In the genomic region with DNA sequence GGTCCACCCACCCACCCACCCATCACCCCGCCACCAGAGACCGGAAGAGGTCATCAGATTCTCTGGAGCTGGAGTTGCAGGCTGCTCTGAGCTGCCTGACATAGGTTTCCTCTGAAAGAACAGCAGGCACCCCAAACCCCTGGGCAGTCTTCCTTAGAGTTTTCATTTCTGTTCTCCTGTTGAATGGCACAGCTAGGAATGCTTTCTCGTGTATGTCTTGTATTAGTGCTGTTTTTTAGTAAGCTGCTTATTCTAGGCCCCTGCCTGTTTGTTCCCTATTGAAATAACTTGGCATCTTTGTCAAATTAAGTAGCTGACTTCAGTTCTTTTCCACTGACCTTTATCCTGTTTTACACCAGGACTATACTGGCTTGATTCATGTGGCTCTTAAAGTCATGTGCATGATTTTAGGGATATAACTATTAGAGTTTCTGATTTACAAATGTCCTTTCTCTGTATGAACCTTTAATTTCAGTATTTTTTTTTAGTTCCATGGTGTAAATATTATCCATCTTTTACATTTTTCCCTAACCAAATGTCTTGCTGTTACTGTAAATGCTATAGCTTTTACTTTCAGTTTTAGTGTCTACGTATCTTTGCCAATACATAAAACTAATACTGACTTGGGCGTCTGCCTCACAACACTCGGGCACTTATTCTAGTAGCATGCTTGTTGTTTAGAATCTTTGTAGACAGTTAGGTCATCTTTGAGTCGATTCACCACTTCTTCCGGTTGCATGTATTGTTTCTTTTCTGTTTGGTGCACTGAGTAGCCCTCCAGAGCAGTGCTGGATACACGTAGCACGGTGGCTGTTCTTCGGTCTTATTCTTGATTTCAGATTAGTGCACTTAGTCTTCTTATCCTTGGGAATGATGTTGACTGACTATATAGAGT, we compare ENCODE assay signal across 8 mouse cellular contexts.
DNase-seq lines count a peak whose midpoint lies in the region; ATAC-seq and TF ChIP-seq lines count a peak whose summit lies in the region.

No protein-coding gene starts in this region.

- peak overlapping the region; percentile 46 for H3K4me3 ChIP-seq in lung, adult 2 months (replicated peaks; ENCODE audit: extremely low read depth, low read depth, low read length)
- no peak overlapping the region for H3K4me3 ChIP-seq in embryonic facial prominence, embryonic 15.5 days (replicated peaks)

- H3K4me2 ChIP-seq in embryonic facial prominence, embryonic 15.5 days (replicated peaks) = peak overlapping the region; percentile 22; the same call in 1 of the 2 replicates

- peaks cover 35% of the 10 kb centered on the region for H3K4me1 ChIP-seq in lung, adult 2 months (ENCODE audit: control insufficient read depth, insufficient read depth, low read length)
- H3K4me1 ChIP-seq in embryonic facial prominence, embryonic 15.5 days = peaks cover 7% of the 10 kb centered on the region; the same call in 1 of the 2 replicates

- no peak for ATAC-seq in embryonic facial prominence, embryonic 15.5 days (ENCODE audit: insufficient number of reproducible peaks, low FRiP score, low TSS enrichment, low read depth)
- peak; percentile 66 for ATAC-seq in megakaryocyte-erythroid progenitor cell, adult 5-6 weeks (replicated peaks; ENCODE audit: low FRiP score, low TSS enrichment, poor library complexity, severe bottlenecking)

- H3K9me3 ChIP-seq in embryonic facial prominence, embryonic 15.5 days (replicated peaks) = no peaks in the 10 kb centered on the region

- WGBS in lung, adult 2 months = 12% methylated on average over 11 of the region's 11 CpGs
- WGBS in embryonic facial prominence, embryonic 15.5 days = 68% methylated on average over 11 of the region's 11 CpGs

- H3K27me3 ChIP-seq in embryonic facial prominence, embryonic 15.5 days = no peaks in the 10 kb centered on the region

- DNase-seq in adrenal gland, adult 2 months = peak; percentile 48
- no peak for DNase-seq in adrenal gland, postnatal 36 days
- peak; percentile 1 for DNase-seq in lung, adult 2 months
- DNase-seq in lung, adult 18-20 months = no peak
- DNase-seq in layer of hippocampus, adult 8-10 months (ENCODE audit: low spot score in 2 of 2) = no peak
- DNase-seq in urinary bladder, adult 2 months (ENCODE audit: low spot score) = no peak

- H3K27ac ChIP-seq in embryonic facial prominence, embryonic 15.5 days (replicated peaks) = no peak overlapping the region

- no peak for TF ChIP-seq POLR2A in lung, adult 2 months (IDR thresholded peaks at IDR 0.05; ENCODE audit: borderline replicate concordance, extremely low read depth, low read depth, low read length)

- no peaks in the 10 kb centered on the region for H3K36me3 ChIP-seq in embryonic facial prominence, embryonic 15.5 days

- H3K9ac ChIP-seq in embryonic facial prominence, embryonic 15.5 days = no peak overlapping the region

- no peak for TF ChIP-seq CTCF in lung, adult 2 months (IDR thresholded peaks at IDR 0.05; ENCODE audit: insufficient read depth, low read length)

Comparison
In these comparisons a context has a peak if more than half of its experiments do, and no peak if none do; other contexts are left out.
1. DNase-seq: peak in adrenal gland, adult 2 months (single experiment) and lung, adult 2 months (single experiment); none in adrenal gland, postnatal 36 days (0 of 2), lung, adult 18-20 months (0 of 2), layer of hippocampus, adult 8-10 months (0 of 2) and urinary bladder, adult 2 months (single experiment).